Mouse (Mus musculus): ENCODE measurements around the gene Rtf1. TPM values are rescaled to one million over a fixed set of nuclear protein-coding genes. Genes with fewer than 3 reads are reported as not detected.

The Rtf1 gene
- total and polyA plus RNA-seq, 3 experiments = 33.1 to 44.5 (median 36.2) TPM

DNA sequence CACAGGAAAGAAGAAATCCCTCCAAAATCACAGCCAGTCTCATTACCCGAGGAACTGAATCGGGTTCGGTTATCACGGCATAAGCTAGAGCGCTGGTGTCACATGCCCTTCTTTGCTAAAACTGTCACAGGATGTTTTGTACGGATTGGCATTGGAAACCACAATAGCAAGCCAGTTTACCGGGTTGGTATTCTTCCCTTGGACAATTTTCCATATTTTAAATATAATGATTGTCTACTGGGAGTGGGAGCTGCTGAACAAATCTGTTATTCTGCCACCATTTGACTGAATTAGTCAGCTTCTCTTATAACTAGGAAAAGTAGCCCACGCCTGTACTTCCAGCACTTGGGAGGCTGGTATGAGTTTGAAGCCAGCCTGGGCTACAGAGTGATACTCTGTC, 46.2 kb downstream of the Rtf1 start:
- DNase-seq (ENCODE audit: low spot score) = no peak
- H3K36me3 ChIP-seq (replicated peaks) = peaks cover 88% of the 10 kb centered on the region
- no peaks in the 10 kb centered on the region for H3K9me3 ChIP-seq (replicated peaks)
- TF ChIP-seq GATA2 (IDR thresholded peaks at IDR 0.05; ENCODE audit: borderline replicate concordance, low read depth, low read length) (no peak), POLR2AphosphoS5 (IDR thresholded peaks at IDR 0.05; ENCODE audit: insufficient replicate concordance, low read depth, low read length) (no peak), GATA1 (IDR thresholded peaks at IDR 0.05; ENCODE audit: borderline replicate concordance, low read length) (no peak), CTCF (IDR thresholded peaks at IDR 0.05; ENCODE audit: low read depth, low read length) (no peak), TAL1 (conservative IDR thresholded peaks at IDR 0.05; ENCODE audit: low read depth, low read length) (no peak)
- ATAC-seq (ENCODE audit: extremely low read depth, insufficient number of reproducible peaks, low FRiP score, poor library complexity, severe bottlenecking) = no peak
- H3K27me3 ChIP-seq (ENCODE audit: insufficient read depth, low read length) = no peaks in the 10 kb centered on the region
- H3K4me3 ChIP-seq (ENCODE audit: low read depth, low read length) = no peak overlapping the region
- H3K4me1 ChIP-seq (ENCODE audit: insufficient read depth, low read depth, low read length) = peaks cover 11% of the 10 kb centered on the region

GRCm38 (mm10) chr2:119727762-119728416, 53.0 kb downstream of the Rtf1 start:
- Histone ChIP-seq H3K4me3 (ENCODE audit: low read depth, low read length) (no peak overlapping the region), H3K9me3 (replicated peaks) (no peaks in the 10 kb centered on the region), H3K36me3 (replicated peaks) (peaks cover 88% of the 10 kb centered on the region), H3K27me3 (ENCODE audit: insufficient read depth, low read length) (no peaks in the 10 kb centered on the region), H3K4me1 (ENCODE audit: insufficient read depth, low read depth, low read length) (peaks cover 13% of the 10 kb centered on the region)
- DNase-seq (ENCODE audit: low spot score) = no peak
- TF ChIP-seq CTCF (IDR thresholded peaks at IDR 0.05; ENCODE audit: low read depth, low read length) = no peak
- TF ChIP-seq GATA1 (IDR thresholded peaks at IDR 0.05; ENCODE audit: borderline replicate concordance, low read length) = no peak
- TF ChIP-seq TAL1 (conservative IDR thresholded peaks at IDR 0.05; ENCODE audit: low read depth, low read length) = no peak
- TF ChIP-seq POLR2AphosphoS5 (IDR thresholded peaks at IDR 0.05; ENCODE audit: insufficient replicate concordance, low read depth, low read length) = no peak
- TF ChIP-seq GATA2 (IDR thresholded peaks at IDR 0.05; ENCODE audit: borderline replicate concordance, low read depth, low read length) = no peak
- no peak for ATAC-seq (ENCODE audit: extremely low read depth, insufficient number of reproducible peaks, low FRiP score, poor library complexity, severe bottlenecking)

GRCm38 (mm10) chr2:119730735-119731134, 55.9 kb downstream of the Rtf1 start:
- no peak for TF ChIP-seq POLR2AphosphoS5 (IDR thresholded peaks at IDR 0.05; ENCODE audit: insufficient replicate concordance, low read depth, low read length)
- no peak for TF ChIP-seq GATA2 (IDR thresholded peaks at IDR 0.05; ENCODE audit: borderline replicate concordance, low read depth, low read length)
- TF ChIP-seq GATA1 (IDR thresholded peaks at IDR 0.05; ENCODE audit: borderline replicate concordance, low read length) = no peak
- Histone ChIP-seq H3K27me3 (ENCODE audit: insufficient read depth, low read length) (no peaks in the 10 kb centered on the region), H3K9me3 (replicated peaks) (no peaks in the 10 kb centered on the region), H3K4me3 (ENCODE audit: low read depth, low read length) (no peak overlapping the region), H3K4me1 (ENCODE audit: insufficient read depth, low read depth, low read length) (peaks cover 3% of the 10 kb centered on the region), H3K36me3 (replicated peaks) (peaks cover 89% of the 10 kb centered on the region)
- DNase-seq (ENCODE audit: low spot score) = no peak
- no peak for ATAC-seq (ENCODE audit: extremely low read depth, insufficient number of reproducible peaks, low FRiP score, poor library complexity, severe bottlenecking)

DNA sequence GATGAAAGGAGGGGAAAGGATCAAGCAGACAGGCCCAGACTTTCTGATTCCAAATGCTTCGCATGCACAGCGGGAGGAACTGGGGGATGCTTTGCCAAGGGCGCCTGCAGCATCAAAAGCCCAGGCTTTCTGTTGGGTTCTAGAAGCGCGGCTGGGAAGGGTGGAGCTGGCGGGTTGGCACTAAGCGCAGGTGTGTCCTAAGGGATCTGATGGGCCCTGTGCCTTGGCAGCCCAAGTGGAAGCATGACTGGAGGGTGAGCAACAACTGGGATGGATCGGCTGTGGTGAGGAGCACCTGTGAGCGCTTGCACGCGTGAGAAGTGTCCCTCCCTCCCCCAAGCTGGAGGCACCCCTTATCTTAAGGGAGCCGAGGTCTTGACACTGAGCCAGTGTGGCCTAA, 62.3 kb downstream of the Rtf1 start:
- Histone ChIP-seq H3K9me3 (replicated peaks) (no peaks in the 10 kb centered on the region), H3K4me3 (ENCODE audit: low read depth, low read length) (no peak overlapping the region), H3K27me3 (ENCODE audit: insufficient read depth, low read length) (peaks cover 3% of the 10 kb centered on the region; the same call in 1 of the 2 replicates), H3K4me1 (ENCODE audit: insufficient read depth, low read depth, low read length) (peaks cover 34% of the 10 kb centered on the region), H3K36me3 (replicated peaks) (peaks cover 36% of the 10 kb centered on the region)
- no peak for TF ChIP-seq CTCF (IDR thresholded peaks at IDR 0.05; ENCODE audit: low read depth, low read length)
- TF ChIP-seq TAL1 (conservative IDR thresholded peaks at IDR 0.05; ENCODE audit: low read depth, low read length) = no peak
- no peak for TF ChIP-seq POLR2AphosphoS5 (IDR thresholded peaks at IDR 0.05; ENCODE audit: insufficient replicate concordance, low read depth, low read length)
- no peak for TF ChIP-seq GATA1 (IDR thresholded peaks at IDR 0.05; ENCODE audit: borderline replicate concordance, low read length)
- TF ChIP-seq GATA2 (IDR thresholded peaks at IDR 0.05; ENCODE audit: borderline replicate concordance, low read depth, low read length) = no peak
- DNase-seq (ENCODE audit: low spot score) (no peak), ATAC-seq (ENCODE audit: extremely low read depth, insufficient number of reproducible peaks, low FRiP score, poor library complexity, severe bottlenecking) (no peak)

GRCm38 (mm10) chr2:119740567-119740966, 65.7 kb downstream of the Rtf1 start:
- DNase-seq (ENCODE audit: low spot score) (no peak), ATAC-seq (ENCODE audit: extremely low read depth, insufficient number of reproducible peaks, low FRiP score, poor library complexity, severe bottlenecking) (no peak)
- Histone ChIP-seq H3K36me3 (replicated peaks) (peaks cover 7% of the 10 kb centered on the region), H3K9me3 (replicated peaks) (no peaks in the 10 kb centered on the region), H3K4me1 (ENCODE audit: insufficient read depth, low read depth, low read length) (peaks cover 64% of the 10 kb centered on the region), H3K4me3 (ENCODE audit: low read depth, low read length) (no peak overlapping the region; the same call in 1 of the 2 replicates), H3K27me3 (ENCODE audit: insufficient read depth, low read length) (peaks cover 28% of the 10 kb centered on the region)
- no peak for TF ChIP-seq POLR2AphosphoS5 (IDR thresholded peaks at IDR 0.05; ENCODE audit: insufficient replicate concordance, low read depth, low read length)
- TF ChIP-seq TAL1 (conservative IDR thresholded peaks at IDR 0.05; ENCODE audit: low read depth, low read length) = no peak
- TF ChIP-seq GATA2 (IDR thresholded peaks at IDR 0.05; ENCODE audit: borderline replicate concordance, low read depth, low read length) = no peak
- TF ChIP-seq CTCF (IDR thresholded peaks at IDR 0.05; ENCODE audit: low read depth, low read length) = no peak
- no peak for TF ChIP-seq GATA1 (IDR thresholded peaks at IDR 0.05; ENCODE audit: borderline replicate concordance, low read length)

DNA sequence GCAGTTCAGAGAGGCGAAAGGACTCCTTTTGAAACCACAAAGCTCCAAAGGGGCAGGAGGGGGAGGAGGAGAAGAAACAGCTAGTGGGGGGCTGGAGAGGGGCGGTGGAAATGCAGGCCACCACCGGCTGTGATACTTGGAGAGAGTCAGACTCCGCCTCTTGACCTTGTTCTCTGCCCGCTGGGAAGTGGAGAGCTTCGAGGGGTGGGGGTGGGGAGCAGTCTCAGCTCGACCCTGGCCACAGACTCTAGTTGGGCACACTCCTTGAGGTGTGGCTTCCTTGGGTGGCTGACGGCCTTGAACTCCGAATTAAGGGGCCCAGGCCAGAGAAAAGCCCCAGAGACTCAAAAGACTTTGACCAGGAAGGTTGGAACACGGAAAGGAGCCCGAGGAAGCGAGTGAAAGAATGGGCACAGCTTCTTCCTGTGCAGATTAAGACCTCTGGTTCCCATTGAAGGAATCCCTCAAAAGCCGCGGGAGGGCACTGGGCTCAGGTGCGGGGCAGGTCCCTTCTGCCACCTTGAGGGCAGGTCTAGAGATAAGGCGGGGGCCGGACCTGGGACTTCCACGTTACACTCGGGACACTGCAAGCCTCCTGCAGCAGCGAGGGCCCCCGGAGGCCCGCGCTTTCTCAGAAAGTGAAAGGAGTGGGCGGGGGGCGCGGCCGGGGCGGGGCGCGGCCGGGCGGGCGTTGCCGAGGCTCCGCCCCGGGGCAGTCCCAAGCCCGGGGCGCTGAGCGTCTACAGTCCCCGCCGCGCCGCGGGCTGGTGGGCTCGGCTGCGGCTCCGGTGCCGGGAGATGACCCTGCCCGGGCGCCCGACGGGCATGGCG, 66.9 kb downstream of the Rtf1 start, which contains the start of gene Itpka:
Gene Itpka (plus strand): TSS at position 757 of the 831 bp plus-strand sequence.
- Histone ChIP-seq H3K9me3 (replicated peaks) (no peaks in the 10 kb centered on the region), H3K36me3 (replicated peaks) (peaks cover 2% of the 10 kb centered on the region), H3K27me3 (ENCODE audit: insufficient read depth, low read length) (peaks cover 28% of the 10 kb centered on the region), H3K4me1 (ENCODE audit: insufficient read depth, low read depth, low read length) (peaks cover 64% of the 10 kb centered on the region), H3K4me3 (ENCODE audit: low read depth, low read length) (peak within 1 kb of the TSS; percentile 83)
- peak; percentile 61 for ATAC-seq (ENCODE audit: extremely low read depth, insufficient number of reproducible peaks, low FRiP score, poor library complexity, severe bottlenecking)
- peak; percentile 93 for DNase-seq (ENCODE audit: low spot score)
- no peak for TF ChIP-seq CTCF (IDR thresholded peaks at IDR 0.05; ENCODE audit: low read depth, low read length)
- TF ChIP-seq GATA1 (IDR thresholded peaks at IDR 0.05; ENCODE audit: borderline replicate concordance, low read length) = no peak

All from G1E (cell line).